Mouse (Mus musculus) left cerebral cortex, postnatal 10 days (tissue): ENCODE measurements at regions not wholly inside any gene's neighbourhood (a gene's known extent, or its start where the extent isn't known, plus 50 kb on each side); places are given as distances from the start of the nearest gene placed in this dataset.

Experiments used
- DNase-seq, 2 experiments: peaks; one replicate each; pipeline ENCODE4 v3.0.0; 2021 to 2022; ENCODE audit warnings: low spot score in 2 of 2, mixed read lengths in 1 of 2; ENCODE audit errors: extremely low spot score in 1 of 2
- intact Hi-C: fragments of 180-260 bp; cut with DNase I; formaldehyde crosslinking; loops from one replicate; pipeline ENCODE4 v1.15.1; 2025

DNA sequence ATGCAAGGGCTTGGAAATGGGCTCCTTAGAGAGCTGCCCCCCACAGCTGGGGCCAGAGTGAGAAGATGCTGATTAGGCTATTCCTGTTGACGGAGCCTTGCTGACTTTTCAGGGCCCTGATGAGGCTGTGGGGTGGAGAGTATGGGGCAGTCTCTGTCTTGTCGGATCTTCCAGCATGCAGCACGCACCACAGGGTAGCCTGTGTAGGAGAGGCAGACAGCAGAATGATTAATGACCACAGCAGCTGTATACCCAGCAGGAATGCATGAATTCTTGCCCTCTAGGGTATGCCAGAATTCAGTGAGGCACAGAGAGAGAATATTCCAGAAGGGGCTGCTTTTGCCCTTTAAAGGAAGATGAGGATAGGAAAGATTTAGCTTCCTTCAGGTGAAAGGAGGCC, 265.6 kb upstream of the Gm10131 start:
- intact Hi-C loops, result no loop called here
- DNase-seq, result no peak

DNA sequence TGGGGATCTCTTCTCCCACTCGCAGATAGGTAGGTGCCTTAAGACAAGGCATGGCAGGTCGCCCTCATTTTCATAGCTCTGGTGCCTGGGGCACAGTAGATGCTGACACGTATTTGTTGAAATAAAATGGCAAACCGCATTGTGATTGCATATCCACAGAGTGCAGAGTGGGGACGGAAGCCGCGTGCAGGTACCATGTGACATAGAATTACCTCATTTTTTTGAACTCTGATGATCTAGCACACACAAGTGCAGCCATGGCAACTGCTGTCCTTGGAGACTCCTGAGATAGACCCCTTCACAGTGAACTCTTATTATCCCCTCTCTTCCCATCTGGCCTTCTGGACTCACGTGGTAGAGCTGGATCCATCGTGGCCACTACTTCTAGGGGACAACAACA, 262.7 kb upstream of the Gm10131 start:
- no peak for DNase-seq
- intact Hi-C loops, result no loop called here

DNA sequence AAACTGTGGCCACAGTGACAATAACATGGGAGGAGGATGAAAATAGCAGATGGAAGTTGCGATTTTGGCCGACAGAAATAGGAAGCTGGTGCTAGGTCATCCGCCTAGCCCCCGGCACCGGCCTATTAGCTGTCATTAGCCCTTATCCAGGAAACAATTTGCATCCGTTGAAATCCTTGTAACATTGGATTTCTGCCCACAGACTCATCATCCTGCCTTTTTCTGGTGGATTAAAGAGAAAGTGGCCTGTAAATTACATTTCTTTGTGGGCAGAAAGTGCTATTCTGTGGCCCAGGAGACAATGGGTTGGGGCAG, 261.1 kb upstream of the Gm10131 start:
- no peak for DNase-seq
- intact Hi-C loops, result no loop called here

DNA sequence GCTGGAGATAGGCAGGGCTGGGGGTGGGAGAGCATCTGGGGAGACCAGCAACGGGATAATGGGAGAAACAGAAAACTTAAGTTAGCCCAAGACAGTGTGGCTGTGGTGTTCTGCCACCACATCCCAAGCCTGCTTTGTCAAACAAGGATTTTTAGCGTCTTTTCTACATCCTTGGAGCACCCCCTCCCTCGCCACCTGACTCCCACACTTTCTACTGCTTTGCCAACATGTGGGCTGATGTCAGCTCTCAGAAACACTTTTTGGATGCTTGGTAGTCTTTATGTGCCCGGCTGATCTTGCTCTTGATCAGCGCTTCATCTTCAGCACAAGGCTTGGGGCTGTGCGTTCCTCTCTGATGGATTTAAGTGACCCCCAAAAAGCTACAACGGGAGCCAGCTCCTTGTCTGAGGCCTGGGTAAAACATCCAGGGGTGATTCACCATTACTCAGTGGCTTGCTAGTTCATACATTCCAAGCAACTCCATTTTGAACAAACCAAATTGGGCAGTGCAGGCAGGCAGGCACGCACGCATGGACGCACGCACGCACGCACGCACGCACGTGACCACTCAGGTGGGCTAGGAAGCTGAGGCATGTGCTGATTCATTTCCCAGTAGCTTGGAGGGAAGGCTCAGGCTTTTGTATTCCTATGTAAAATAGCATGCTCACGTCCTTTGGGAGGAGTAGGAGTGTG, 260.6 kb upstream of the Gm10131 start:
- intact Hi-C loops, result no loop called here

DNA sequence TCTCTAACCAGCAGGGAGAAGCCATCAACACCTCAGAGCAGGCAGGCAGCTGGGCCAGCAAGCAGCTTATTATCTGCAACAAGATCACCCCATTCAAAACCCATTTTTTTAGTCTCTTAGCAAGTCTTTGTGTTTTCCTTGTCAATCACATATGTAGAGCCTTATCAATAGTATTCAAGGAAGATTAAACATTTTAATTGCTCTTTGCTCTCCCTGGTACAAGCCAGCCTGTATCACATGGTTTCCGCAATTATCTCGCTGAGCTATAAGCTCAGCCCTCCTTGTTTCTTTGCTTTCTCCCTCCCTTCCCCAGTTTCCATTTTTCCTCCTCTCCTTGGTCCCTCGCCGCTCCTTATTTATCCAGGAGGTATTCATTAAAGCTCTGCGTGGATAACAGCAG, 259.9 kb upstream of the Gm10131 start:
- DNase-seq, result no peak
- intact Hi-C loops, result no loop called here

More for the DNA sequence above, 260.6 kb upstream of the Gm10131 start:
- peak in 1 of 2 experiments; percentile 39 for DNase-seq

DNA sequence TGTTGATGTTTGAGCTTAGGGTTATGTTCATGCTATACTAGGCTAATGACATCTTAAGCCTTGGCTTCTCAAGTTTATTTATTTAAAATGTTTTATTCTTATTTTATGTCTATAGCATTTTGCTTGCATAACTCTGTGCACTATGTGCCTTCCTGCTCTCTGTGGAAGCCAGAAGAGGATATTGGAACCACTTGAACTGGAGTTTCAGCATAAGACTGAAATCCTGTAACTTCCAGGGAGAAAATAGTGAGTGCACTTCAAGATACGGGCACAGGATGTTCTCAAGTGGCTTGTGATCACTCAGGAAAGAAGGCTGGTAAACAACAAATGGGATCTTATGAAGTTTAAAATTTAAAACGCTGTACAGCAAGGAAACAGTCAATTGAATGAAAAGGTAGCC, 257.0 kb upstream of the Gm10131 start:
- intact Hi-C loops, result no loop called here

DNA sequence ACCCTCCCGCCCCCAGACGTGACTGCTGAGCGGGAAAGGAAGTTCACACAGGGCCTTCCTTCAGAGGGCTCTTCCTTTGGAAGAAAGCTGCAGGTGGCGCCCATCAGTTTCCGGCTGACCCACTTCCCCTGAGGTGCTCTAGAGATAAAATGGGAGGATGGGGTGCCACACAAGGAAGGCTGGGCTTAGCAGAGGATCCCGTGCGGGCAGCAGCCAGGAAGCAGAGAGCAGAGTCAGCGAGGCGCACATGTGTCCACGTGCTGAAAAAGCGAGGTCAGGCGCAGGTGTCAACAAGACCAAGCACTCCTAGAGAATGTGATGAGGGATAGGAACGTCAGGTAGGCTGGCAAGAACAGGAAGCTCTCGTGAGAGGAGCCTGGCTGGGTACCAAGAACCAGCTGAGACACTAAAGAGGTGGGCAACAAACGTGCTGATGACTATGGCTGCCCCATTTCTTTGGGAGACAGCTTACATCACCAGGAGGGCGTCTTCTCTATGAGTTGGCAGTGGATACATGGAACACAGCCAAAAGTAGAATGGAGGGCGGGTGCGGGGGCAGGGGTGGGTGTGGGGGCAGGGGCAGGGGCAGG, 253.0 kb upstream of the Gm10131 start:
- peak in 1 of 2 experiments; percentile 30 for DNase-seq
- intact Hi-C loops, result no loop called here

More for the DNA sequence above, 257.0 kb upstream of the Gm10131 start:
- no peak for DNase-seq

DNA sequence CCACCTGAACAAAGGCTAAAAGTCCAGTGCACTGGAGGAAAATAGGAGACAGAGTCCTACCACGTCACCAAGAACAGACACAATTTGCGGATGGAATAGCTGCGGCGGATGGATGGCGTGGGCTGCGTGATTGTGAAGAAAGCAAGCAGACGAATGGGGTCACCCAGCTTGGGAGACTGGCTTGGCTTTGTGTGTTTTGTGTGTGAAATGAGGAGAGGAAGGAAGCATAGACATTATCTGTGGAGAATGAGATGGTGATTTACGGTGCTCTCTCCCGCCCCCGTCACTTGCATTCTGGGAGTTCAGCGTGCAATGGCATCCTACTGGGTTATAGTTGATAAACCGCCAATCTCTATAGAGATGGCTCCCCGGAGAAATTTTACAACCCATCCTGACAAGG, 252.1 kb upstream of the Gm10131 start:
- no peak for DNase-seq

DNA sequence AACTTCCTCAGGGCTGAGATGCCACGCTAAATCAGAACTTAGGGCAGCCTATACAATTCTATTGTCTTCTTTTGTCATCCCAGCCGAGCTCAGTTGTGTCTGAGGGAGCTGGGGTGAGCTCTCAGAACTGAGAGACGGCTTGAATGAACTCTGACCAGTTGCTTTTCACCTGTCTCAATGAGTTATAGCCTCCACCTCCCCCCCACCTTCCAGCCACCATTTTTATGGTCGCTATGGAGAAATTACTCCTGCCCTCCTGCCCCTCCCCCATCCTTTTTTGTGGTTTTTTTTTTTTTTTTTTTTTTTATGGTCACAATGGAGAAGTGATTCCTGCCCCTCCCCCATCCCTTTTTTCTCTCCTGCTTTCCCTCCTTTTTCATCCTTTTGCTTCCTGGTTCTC, 251.6 kb upstream of the Gm10131 start:
- intact Hi-C loops, result no loop called here
- DNase-seq, result no peak

More for the DNA sequence above, 252.1 kb upstream of the Gm10131 start:
- intact Hi-C loops, result no loop called here

DNA sequence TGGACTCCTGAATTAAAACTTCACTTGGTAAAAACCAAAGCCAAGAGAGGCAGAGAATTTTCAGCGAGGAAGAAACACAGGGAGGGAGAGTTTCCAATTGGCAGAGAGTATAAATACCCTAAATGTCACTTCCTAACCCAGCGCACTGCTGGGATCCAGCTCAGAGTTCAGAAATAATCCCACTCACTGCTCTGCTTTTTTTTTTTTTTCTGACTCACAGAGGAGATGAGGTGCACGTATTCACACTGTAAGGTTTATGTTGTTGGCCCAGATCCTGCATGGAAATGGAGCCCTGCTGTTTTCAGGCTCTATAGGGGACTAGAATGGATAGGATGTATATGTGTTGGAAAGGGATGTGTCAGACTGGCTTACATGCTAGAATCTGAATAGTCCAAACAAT, 249.8 kb upstream of the Gm10131 start:
- intact Hi-C loops, result no loop called here
- DNase-seq, result no peak

DNA sequence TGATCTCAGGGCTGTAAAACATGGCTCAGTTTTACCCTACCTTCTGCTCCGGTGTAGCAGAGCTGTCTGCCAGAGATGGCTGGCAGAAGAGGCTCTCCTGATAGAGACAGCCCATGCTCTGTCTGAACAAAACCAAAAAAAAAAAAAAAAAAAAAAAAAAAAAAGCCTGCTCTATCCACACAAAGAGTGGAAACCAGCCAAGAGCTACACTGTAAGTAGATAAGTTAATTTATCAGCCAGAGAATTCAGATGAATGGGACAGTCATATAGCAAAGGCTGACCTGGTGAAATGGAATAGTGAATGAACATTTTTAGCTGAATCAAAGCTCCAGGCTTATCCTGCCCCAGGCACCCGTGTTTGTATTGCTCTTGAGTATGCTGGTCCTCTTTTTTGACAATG, 248.2 kb upstream of the Gm10131 start:
- intact Hi-C loops, result no loop called here

DNA sequence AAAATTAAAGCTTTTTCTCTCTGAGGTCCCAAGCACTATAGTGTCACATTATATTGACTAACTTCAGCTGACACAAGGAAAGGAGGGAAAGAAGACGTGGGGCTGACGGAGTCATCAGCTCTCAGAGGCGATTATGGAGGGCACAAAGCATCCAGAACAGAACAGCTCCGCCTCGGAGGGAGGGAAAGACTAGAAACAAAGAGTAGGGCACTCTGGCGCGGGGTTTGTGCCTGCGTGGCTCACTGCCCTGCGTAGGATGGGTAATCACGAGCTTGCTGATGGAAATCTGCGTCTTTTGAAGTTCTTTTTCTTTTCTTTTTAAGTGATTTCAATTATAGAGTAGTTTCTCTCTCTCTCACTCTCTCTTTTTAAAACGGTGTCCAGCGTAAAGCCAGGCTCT, 243.5 kb upstream of the Gm10131 start:
- DNase-seq, result no peak
- intact Hi-C loops, result no loop called here

More for the DNA sequence above, 248.2 kb upstream of the Gm10131 start:
- no peak for DNase-seq

DNA sequence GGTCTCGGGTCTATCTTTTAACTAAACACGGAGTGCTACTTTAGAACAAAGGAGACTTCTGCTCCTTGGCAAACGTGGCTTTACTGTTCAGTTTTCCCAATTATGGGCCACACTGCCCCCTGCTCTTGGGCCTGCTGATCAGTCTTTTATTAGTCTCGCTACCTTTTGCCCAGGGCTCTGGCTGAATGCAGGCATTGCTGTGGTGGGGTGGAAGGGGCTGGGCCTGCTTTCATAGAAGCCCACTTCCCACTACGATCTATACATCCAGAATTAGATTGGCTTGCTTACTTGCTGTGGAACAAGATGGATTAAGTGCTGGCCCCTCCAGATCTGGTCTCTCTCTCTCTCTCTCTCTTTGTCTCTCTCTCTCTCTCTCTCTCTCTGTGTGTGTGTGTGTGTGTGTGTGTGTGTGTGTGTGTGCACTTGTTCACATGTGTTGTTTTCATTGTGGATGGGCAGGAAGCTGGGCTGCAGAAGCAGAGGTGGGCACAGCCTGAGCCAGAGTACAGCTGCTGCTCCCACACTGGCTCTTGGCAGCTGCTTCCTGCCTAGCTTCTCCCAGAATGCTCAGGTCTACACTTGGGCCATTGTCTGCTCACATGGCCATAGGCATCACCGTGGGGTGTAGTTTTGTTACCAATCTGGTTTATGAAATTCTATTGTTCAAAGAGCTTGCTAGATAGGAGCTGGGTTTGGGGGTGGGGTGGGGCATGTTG, 241.8 kb upstream of the Gm10131 start:
- DNase-seq, result no peak
- intact Hi-C loops, result no loop called here

DNA sequence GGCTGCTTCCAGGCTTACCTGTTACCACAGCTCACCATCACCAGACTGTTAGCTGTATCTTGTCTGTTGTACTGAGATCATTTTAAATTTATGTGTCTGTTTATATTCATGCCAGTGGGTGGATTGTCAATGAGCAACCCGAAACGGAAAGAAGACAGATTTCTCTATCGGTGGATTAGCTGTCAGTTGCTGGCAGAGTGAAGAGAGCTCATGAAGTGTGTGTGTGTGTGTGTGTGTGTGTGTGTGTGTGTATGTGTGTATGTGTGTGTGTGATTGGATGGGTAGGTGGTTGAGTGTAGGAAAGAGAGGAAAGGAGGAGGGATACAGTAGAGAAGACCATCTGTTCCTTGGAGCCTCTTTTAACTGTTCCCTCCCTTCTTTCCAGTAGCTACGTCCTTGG, 223.3 kb upstream of the Gm10131 start:
- intact Hi-C loops, result no loop called here
- DNase-seq, result peak in 1 of 2 experiments; percentile 61

DNA sequence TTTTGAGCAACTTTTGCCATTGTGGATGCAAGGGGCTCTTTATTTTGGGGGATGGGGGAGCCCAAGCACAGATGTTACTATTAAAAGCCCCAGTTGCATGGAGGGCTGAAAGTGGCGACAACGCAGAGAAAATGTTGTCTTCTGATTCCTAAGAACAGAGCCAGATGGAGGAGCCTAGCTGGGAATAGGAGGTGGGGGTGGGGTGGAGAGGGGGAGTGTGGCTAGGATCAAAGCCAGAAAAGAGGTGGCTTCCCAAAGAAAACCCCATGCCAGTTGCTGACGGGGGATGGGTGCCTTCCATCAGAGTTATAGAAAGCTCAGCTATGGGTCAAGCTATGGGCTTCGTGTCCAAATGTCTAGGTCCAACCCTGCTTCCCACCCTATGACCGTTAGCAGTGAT, 220.1 kb upstream of the Gm10131 start:
- intact Hi-C loops, result no loop called here
- DNase-seq, result no peak

DNA sequence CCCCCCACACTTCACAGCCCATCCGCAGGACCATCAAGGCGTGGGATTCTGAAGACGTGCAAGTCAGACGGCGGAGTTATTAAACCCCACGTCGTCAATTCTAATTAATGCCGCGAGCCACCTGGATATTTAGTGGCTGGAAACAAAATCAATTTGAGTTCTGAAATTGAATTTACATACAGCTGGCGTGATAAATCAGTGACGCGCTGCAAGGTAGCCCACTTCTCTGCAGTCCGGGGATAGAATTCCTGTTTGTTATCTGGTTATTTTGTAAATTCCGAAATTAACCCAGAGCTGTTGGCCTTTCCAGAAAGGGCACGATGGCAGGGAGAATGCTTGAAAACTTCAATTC, 215.1 kb upstream of the Gm10131 start:
- intact Hi-C loops, result no loop called here
- DNase-seq, result no peak

DNA sequence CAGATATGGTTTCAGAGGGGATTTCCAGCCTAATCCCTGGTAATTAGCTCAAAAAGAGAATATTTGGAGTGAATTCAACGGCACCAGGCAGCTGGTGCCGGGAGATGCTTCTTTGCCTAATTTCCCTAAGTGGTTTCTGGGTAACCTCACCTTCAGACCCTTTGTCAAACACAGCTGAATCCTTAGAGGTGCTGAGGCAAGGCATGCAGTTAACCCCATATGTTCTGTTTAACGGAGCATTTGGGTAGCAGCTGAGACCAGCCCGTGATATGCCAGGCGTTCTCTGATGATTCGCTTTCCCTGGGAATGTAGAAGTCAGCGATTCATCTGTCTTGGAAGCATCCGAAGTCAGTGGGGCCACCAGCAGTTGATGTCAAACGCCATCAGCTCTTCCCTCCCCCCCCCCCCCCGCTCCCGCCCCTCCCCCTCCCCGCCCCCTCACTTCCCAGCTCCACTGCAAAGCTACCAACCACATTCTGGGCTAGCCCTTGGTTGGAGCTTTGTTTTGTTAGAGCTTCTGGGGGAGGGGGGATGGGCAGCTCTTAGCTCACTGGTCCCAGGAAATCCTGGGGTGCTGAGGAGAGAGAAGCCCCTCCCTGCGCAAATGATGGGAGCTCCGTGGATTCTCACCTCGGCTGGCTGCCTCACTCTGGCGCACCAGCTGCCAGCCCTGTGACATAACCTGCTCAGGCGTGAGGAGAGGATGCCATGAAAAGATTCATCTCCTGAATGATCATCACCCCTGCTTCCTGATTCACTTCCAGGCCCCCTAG, 214.5 kb upstream of the Gm10131 start:
- intact Hi-C loops, result no loop called here
- DNase-seq, result peak; percentile 38 to 66

DNA sequence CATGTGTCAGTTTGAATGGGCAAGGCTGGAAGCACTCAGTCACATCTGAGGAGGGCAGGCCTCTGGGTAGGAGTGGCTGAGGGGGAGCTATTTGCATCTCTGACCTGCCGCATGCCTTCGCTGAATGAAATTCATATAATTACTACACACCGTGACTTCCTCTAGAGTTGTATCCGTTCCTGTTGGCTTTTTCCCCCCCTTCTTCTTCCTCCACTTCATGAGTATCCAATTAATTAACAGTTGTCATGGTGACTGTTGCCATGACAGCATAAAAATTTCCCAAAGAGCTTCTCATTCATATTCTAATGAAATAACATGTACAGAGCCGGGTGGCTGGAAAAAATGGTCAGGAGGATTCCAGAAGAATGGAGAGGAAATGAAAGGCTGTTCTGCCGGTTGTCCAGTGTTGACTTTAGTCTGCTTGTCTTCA, 208.6 kb upstream of the Gm10131 start:
- DNase-seq, result peak; percentile 38 to 91
- intact Hi-C loops, result no loop called here

DNA sequence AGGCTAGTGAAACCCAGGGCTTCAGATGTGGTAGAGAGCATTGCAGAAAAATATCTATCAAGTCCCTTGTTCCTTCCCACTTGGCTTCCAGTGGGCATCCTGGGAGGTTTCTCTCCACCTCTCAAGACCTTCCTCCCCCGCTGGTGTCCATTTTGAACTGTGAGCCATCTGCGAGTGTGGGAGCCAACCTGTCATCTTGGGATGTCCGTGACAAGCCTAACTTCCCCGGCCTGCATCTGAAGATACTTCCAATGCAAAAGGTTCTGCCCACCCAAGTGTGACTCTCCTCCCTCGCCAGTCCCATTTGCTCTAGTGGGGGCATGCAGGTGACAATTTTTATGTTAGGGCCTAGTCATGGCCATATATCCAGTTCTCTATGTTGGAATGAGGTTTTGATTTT, 208.2 kb upstream of the Gm10131 start:
- no peak for DNase-seq
- intact Hi-C loops, result no loop called here

DNA sequence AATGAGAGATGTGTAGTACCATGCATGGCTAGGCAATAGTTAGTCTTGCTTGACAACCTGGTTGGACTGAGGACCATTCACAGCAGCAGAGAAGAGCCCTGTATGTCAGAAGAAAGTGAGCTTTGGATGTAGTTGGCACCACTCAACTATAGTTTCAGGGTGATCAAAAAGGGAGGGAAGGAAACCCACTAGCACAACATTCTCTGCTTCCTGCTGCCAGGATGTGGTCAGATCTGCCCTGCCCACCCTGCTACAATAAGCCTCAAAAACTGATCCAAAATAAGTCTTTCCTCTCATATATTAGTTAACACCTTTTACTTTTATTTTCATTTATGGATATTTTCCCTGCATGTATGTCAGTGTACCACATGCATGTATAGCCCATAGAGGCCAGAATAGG, 203.7 kb upstream of the Gm10131 start:
- DNase-seq, result no peak
- intact Hi-C loops, result no loop called here
